Mouse (Mus musculus) kidney, postnatal 36 days (tissue): ENCODE measurements around the gene Gimap9.

Source experiments
- DNase-seq, 2 experiments: peaks; one replicate each; pipeline ENCODE4 v3.0.0; 2021 to 2022; ENCODE audit warnings: mixed read lengths in 2 of 2

The Gimap9 gene

DNA sequence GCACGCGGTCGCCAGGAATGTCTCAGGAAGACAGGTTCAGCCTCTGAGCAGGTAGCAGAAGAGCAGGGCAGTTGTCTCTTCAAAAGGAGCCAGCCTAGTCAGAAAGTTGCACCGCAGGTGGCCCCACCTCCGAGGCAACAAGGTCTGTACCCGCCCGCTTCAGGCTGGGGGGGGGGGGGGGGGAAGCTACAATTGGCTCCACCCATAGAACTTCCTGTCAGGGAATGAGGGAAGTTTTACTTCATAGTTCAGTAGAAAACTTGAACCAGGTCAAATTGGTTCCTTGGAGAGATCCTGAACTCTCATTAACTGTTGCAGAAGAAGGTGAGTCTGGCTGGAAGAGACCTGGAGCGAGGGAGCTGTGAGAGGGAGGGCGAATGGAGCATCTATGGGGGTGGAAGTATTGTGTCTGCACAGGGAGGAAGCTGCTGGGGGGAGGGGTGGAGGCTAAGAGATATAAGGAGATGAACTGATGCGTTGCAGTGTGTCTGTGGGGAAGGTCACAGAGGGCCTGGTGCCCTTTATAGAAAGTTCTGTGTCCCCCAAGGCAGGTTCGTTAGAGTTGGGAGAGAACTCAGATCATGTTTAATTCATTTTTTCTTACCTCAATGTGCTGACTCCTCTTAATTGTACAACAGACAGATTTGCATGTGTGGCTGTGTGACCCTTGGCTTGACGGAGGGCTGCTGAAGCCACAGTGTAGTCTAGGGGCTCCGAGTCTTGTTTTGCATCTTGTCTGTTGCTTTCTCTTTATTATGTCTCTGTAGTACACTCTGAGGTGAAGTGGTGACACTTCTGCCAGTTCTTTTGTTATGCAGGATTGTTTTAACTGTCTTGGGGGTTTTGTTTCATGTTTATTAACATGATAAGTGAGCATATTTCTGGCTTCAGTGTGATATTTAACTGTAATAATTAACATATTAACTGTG lies at the start of gene Gimap9:
Gimap9 (plus strand) TSS at position 199 of the 929 bp plus-strand sequence.
- DNase-seq = peak; percentile 79 to 82

DNA sequence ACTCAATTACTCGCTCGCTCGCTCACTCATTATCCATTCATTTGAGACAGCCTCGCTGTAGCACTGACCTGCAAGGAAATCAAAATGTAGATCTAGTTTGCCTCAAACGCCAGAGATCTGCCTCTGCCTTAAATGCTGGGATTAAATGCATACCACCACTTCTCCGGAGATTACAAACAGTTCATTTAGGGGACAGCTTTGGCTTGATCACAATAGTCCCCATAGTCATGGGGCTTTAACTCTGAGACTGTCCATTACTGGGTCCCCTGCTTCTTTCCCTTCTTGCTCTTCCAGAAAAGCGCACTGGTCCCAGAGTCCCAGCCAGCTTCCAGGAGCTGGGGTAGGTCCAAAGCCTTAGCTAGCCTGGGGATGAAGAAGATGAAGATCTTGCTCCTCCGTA lies 49.5 kb upstream of the Gimap9 start, which contains the start of gene AI854703:
AI854703 (plus strand) TSS at position 301 of the 400 bp plus-strand sequence.
- DNase-seq = no peak

DNA sequence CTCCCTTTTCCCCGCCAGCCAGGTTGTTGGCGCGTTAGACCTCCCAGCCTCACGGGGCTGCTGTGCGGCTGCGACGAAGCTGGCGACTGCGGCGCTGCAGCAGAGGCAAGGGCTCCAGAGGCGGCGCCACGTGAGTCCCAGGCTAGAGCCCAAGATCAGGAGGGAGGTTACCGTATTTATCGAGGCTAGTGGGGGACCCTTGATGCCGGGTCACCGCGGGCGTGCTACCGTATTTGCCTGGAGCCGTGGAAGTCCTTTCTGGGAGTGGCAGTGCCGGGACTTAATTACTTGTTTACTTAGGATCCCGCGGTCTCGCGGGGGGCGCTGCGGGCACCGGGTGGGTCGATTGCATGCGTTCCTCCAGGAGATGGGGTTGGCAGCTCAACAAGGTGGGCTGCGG lies 48.9 kb upstream of the Gimap9 start:
- DNase-seq = peak; percentile 85 to 86

DNA sequence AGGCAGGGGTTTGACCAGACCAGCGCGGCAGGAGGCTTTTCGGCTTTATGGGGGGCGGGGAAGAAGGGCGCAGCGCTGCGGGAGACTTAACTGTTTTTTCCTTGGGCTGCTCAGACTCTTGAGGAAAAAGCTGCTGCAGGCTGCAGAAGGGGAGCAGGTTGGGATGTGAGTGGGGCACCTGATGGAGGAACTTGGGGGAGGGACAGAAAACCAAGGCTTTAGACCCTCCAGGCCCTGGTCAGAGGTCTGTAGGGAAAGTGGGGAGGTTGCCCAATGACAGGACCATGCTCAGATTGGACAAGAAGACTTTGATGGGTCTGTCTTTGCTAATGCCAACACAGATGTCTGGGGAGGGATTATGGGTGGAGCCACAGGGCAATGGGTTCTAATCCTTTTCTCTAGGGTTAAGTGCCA lies 48.4 kb upstream of the Gimap9 start:
- peak; percentile 63 to 64 for DNase-seq

DNA sequence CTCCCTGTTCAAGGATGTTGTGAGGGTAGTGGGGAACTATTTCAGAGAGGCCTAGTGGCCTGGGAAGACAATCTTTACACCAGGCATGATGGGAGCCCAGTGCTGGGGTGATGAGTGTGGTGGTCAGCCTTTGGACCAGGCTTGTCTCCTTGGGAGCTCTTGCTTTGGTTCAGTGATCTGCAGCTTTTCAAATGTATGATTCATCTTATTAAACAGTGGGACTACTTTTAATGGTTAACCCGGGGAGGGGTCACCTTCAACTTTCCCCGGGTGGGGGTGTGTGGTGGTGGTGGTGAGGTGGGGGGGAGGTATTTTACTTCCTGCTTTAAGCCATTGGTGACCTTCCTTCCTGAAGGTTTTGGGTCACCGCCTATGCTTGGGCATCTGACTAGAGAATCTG lies 47.6 kb upstream of the Gimap9 start:
- DNase-seq = peak; percentile 76 to 89

DNA sequence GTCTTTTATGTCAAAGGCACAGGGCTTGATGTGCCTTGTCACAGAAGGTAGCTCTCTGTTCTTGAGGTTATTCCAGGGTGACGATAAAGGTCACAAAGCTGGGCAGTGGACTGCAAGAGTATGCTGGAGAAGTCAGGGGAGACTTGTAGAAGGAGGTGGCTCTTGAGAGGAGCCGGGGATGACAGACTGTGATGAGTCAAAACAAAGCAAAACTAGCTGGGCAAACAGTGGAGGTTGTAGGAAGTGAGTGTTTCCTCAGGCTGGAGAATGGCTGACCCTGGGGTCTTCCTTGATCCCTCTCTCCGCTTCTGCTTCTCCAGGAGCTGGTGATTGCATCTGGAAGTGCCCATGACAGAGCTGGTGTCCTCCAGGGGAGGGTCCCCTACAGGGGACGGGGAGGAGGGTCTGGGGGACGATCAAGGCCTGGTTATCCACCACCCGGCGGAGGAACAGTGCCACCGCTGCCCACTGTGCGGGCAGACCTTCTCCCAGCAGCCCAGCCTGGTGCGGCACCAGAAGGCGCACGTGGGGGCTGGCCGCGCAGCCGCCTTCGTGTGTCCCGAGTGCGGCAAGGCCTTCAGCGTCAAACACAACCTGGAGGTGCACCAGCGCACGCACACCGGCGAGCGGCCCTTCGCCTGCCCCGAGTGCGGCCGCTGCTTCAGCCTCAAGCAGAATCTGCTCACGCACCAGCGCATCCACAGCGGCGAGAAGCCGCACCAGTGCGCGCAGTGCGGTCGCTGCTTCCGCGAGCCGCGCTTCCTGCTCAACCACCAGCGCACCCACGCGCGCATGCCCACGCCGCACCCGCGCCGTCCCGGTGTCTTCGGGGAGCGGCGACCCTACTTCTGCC lies 46.9 kb upstream of the Gimap9 start:
- DNase-seq = peak in 1 of 2 experiments; percentile 57

DNA sequence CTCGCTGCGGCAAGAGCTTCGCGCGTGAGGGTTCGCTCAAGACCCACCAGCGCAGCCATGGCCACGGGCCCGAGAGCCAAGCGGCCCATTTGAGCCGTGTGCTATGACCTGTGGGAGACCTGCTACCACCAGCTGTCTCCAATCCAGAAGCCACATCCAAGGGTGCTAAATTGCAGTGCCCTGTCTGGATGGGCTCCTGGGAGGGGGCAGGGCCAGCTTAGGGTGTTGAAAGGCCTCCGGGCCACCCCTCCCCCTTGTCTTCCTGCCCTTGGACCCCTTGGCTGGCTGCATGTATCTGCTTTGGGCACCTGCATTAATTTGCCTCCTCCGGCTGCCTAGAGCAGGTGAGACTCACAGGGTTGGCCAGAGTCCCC lies 46.3 kb upstream of the Gimap9 start:
- DNase-seq = peak; percentile 74 to 78

DNA sequence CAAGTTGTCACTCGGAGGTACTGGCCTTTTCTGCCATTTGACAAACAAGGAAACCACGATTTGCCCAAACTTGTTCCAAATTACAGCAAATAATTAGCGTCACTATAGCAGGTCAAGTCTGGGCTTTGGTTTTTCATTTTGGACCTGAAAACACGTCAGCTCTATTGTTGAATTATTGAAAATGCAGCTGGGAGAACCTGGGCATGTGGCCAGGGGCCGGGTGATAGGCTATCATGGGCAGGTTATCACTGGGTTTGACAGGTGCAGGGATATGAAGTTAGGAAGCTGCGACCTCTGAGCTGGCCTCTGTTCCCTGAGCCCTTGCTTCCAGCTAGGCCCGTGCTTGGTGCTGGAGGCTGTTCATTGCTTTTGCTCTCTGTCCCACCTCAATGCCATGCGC lies 45.1 kb upstream of the Gimap9 start:
- no peak for DNase-seq

DNA sequence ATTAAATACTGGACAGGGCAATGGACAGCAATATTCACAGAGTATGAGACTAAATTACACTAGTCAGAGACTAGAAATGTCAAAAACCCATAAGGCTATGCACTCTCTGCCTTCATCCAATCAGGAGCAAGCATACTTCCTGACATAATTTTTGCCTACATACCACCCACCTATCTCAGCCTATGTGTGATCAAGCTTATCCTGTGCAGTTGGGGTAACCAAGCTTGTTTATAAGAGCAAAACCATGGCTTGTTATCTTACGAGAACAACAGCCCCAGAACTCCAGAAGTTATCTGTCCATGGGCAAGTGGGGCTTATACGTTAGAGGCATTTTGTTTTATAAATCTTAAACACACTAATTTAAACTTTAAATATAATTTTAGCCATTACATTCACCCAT lies 40.8 kb upstream of the Gimap9 start:
- DNase-seq = no peak

DNA sequence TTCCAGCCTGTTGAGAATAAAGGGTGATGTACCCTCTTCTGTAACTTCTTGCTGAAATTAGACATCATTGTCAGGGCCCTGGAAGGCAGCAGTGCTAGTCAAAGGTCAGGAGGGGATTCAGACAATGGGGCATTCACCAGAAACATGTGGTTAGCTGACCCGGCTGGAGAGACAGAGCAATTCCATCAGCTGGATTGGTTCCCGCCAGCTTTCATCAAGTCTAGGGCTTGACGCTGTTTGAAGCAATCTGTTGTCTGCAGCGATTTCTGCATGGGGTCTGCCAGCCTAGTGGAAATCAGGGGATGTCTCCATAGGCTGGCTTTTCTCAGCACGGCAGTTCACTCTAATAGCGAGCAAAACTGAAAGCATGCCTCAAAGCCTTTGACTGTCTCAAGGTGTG lies 39.4 kb upstream of the Gimap9 start:
- no peak for DNase-seq

DNA sequence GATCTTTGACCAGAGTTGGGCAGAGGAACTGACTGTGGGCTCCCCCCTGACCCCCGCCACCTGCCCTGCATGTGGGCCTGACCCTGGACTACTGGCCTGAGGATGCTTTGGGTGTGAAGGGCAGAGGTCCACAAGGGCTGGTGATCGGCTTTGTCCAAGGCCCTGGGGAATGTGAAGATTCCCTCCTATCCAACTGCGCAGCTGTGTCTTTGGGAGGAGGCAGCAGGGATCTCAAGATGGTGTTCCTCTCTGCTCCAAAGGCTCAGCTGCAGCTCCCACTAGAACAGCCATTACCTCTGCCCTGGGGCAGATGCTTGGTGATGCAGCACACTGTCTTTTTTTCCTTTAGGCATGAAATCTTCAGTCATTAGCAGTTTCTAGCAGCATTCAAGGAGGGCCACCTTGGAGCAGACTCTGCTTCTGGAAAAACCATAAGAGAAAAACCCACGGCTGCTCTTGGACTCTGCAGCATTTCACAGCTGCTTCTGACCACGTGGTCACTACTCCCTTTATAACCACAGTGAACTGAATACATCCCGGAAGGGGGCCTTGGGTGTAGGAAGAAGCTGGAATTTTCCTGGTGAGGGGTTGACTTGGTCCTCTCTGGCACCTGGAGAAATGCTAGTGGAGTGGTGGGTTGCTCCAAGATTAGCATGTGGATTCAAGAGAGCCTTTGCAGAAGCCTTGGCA lies 38.0 kb upstream of the Gimap9 start:
- DNase-seq = no peak

DNA sequence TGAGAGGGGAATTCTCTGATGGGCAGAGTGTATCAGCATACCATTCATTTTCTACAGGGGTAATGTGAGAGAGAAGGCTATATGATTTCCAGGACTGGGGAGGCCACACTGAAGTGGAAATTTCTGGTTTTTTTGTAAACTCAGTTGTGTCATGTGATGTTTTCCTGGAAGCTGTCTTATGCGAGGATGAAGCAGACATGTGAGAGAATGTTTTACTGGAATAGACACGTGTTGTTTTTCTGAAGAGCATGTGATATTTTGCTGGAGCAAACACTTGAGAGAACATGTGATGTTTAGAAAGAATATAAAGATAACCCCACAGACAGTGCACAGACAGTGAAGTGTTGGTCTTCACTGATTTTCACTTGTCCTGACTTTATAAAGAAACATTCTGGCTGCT lies 37.4 kb upstream of the Gimap9 start:
- peak in 1 of 2 experiments; percentile 55 for DNase-seq

DNA sequence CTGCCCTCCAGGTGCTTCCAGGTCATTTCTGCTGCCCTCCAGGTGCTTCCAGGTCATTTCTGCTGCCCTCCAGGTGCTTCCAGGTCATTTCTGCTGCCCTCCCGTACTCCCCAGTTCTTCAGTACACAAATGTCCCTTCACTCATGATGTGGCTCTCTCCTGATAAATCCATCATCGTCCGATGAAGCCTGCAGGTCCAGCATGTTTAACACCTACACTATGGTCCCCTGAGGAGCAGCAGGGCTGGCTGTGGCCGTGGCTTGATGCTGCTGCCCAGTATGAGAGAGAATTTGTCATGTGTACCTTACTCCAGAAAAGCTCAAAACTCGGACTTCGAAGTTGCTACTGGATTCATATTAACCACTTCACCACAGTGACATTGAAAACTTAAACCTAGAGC lies 34.5 kb upstream of the Gimap9 start:
- no peak for DNase-seq

DNA sequence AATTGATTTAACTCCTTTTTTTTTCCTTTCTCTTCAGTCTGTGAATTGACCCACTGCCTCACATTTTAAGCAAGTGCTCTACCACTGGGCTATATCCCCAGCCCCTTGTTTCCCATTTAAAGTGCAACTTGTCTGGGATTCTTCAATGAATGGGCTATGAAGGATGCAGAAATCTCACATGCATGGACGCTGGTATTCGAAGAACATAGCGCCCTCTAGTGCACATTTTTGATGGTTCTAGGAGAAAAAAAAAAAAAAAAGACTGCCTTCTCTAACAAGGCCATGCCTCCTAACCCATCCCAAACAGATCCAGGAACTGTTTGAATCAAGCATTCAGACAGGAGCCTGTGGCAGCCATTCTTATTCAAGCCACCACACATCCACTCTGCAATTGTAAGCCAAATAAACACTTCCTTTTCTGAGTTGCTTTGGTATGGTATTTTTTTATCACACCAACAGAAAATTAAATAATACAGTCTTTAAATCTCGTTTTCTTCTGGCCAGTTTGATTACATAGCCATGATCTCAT lies 33.1 kb upstream of the Gimap9 start:
- DNase-seq = peak; percentile 58 to 67

DNA sequence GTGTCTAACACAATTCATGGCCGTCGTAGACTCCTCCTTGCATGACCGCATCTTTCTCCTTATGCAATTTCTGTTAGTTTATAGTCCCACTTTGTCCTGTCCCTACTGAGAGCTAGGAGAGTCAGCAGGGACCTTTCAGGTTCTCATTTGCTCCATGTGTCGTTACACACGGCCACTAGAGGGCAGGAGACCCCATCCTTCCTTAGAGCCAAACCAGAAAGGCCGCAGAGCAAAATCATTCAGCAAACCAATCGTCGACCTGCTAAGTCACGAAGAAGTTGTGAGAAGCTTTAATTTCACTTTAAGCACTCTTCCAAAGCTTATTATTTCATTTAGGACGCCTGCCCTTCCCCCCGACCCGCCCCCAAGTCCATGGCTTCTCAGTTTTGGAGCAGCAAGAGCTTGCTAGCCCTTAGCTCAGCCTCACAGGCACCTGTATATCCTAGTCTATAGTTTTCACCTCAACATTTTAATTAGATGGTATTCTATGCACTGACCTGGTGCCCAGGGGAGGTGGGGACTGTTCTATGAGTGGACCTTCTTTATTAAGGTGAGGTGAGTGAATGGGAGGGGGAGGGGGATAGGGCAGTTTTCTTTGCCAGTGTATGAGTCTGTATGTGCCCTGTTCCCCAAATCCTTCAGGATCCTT lies 30.1 kb upstream of the Gimap9 start:
- peak; percentile 85 to 90 for DNase-seq

DNA sequence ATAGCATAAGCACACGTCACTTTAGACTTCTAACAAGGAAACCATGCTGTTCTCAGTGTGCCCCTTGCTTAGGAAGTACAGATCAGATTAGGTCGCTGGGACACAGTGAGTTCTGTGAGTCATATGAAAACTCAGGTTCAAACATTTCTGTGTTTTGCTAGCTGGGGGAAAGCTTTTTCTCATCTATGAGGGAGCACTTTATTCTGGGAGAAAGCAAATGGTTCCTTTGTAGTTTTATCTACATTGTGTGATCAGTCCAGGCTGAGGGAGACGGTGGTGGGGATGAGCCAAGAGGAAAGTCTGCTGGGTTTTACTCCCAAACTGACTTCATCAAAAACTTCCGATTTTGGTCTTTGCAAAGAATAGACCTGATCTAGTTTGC lies 29.6 kb upstream of the Gimap9 start:
- DNase-seq = no peak

DNA sequence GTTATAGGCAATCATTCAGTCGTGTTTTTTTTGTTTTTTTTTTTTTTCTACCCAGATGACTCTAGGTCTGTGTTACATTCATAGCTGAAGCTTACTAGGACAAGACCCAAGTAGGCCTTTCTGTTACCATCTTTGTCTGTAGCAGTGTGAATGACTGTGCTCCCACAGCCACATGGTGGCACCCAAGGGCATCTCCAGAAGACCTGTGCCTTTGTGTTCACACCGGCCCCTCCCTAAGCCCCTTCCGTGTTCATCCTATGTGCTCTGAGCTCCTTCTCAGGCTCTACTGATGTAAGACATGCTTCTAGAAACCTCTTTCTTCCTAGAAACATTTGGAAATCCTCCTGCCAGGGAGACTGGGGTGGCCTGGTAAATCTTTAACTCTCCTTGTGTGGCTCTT lies 28.9 kb upstream of the Gimap9 start, which contains the start of gene Gimap8:
Gimap8 (plus strand) TSS at position 240 of the 400 bp plus-strand sequence.
- peak; percentile 86 to 87 for DNase-seq

DNA sequence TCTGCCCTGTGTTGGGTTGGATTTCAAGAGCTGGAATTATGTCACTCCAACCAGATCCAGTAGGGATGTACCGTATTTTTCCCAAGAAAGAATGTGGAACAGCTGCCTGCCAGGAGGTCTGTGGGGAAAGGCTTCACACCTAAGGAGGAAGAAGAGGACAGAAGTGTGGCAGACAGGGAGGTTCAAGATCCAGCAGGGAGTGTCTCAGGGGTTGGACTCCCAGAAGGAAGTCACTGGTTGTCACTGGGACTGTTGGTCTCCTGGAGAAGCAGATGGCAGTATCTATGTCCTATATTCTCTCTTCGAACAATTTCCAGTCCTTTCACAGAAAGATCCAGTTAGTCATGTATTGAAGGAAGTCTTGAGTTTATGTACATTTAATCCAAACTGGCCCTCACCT lies 28.3 kb upstream of the Gimap9 start:
- DNase-seq = no peak

DNA sequence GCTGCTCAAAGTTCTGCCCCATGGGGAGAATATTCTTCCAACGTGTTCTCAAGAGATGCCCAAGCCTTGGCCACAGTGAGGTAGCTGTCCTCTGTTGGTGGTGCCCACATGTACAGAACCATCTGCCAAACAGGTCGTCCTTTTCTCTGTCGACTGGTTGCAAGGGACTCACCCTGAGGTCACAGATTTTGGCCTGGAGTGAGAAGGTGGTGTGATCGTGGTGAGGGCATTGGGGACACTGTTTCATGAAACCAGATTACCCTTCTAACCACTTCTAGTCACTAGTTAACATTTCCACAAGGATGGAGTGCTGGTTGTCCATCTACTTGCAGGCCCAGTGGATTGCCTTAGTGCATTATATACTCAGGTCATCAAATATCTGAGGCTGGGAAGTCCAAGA lies 27.1 kb upstream of the Gimap9 start:
- peak; percentile 43 to 68 for DNase-seq

DNA sequence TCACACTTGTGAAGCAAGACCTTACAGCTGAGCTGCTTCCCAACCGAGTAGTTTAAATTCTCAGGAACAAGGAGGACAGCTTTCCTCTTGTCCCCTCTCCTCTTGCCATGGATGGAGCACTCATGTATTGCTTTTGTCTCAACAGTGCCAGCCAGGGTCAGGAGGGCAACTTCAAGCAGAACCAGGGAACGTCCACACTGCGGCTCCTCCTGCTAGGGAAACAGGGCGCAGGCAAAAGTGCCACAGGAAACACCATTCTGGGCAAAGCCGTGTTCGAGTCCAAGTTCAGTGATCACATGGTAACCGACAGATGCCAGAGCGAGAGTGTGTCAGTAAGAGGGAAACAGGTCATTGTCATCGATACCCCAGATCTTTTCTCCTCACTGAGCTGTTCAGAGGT lies 25.9 kb upstream of the Gimap9 start:
- peak in 1 of 2 experiments; percentile 59 for DNase-seq

DNA sequence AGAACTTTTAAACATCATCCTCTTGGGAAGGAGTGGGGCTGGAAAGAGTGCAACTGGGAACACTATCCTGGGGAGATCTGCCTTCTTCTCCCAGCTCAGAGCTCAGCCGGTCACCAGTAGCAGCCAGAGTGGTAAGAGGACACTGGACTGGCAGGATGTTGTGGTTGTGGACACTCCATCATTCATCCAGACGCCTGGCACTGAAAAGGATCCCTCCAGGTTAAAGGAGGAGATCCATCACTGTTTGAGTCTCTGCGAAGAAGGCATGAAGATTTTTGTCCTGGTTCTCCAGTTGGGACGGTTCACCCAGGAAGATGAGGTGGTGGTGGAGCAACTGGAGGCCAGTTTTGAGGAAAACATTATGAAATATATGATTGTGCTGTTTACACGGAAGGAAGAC lies 17.2 kb upstream of the Gimap9 start:
- no peak for DNase-seq

DNA sequence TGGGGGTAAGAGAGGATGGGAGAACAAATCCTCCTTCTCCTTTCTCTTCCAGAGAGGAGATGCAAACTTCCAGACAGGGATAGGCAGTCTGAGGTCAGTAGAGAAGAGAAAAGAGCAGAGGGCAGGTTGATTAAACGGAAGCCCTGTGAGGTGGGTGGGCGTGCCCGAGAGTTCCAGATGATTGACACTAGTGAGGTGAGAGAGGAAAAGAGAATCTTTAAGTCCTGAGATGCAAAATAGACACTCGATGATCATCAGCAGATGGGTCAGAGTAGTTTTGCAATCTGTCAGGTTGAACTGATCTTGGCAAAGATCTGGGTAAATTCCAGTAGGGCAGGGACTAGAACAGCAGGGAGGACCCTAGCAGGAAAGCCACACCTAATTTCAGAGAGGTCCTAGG lies 11.2 kb upstream of the Gimap9 start:
- DNase-seq = no peak
